Mouse (Mus musculus) embryonic facial prominence, embryonic 10.5 days (tissue): ENCODE data around the gene Nfib. TPM values are rescaled to one million over a fixed set of nuclear protein-coding genes. Genes with fewer than 3 reads are reported as not detected.

Source experiments
- DNase-seq: peaks from one replicate; pipeline ENCODE4 v3.0.0-alpha.2; 2017; ENCODE audit warnings: low spot score
- H3K27ac ChIP-seq: fragments of 300-500 bp; sonication (generic); replicated peaks from 2 replicates; pipeline ENCODE4 v1.5.1; 2016; ENCODE audit warnings: mild to moderate bottlenecking
- H3K27me3 ChIP-seq: fragments of 300-500 bp; sonication (generic); replicated peaks from 2 replicates; pipeline ENCODE4 v1.6.1; 2016; ENCODE audit warnings: low read depth, mild to moderate bottlenecking; ENCODE audit not compliant: poor library complexity, severe bottlenecking
- H3K36me3 ChIP-seq: fragments of 300-500 bp; sonication (generic); replicated peaks from 2 replicates; pipeline ENCODE4 v1.6.1; 2016; ENCODE audit warnings: mild to moderate bottlenecking, moderate library complexity
- H3K4me1 ChIP-seq: fragments of 300-500 bp; sonication (generic); 2 replicates; pipeline ENCODE4 v1.6.1; 2016
- H3K4me3 ChIP-seq: fragments of 300-500 bp; sonication (generic); 2 replicates; pipeline ENCODE4 v1.5.1; 2016; ENCODE audit warnings: mild to moderate bottlenecking, moderate library complexity
- H3K9me3 ChIP-seq: fragments of 300-500 bp; sonication (generic); 2 replicates; pipeline ENCODE4 v1.6.1; 2016; ENCODE audit warnings: mild to moderate bottlenecking
- WGBS: fragments of 180-500 bp; shearing (Covaris S2); methylation state at CpG from one replicate; pipeline ENCODE4 v1.1.7; 2016; 5-methylcytosine and 5-hydroxymethylcytosine counted together
- polyA plus RNA-seq: library from polyadenylated mRNA; unstranded; fragments of >200 nt; fragmentation: Nextera tagmentation; extraction: Ambion mirVana; gene quantifications from 2 replicates; pipeline ENCODE4 v1.2.1, GENCODE M21; 2016

Nfib gene
- polyA plus RNA-seq, 1 experiment from 2014 or later = 26.7 TPM

- Histone ChIP-seq H3K4me1 (peaks cover 22% of the 10 kb centered on the region), H3K9me3 (no peaks in the 10 kb centered on the region), H3K27ac (no peak overlapping the region), H3K27me3 (no peaks in the 10 kb centered on the region), H3K4me3 (no peak overlapping the region), H3K36me3 (no peaks in the 10 kb centered on the region)
- 82% methylated on average over 10 of the region's 10 CpGs for WGBS
- DNase-seq = no peak
Observed at GRCm38 (mm10) chr4:82593681-82594666, 111.6 kb downstream of the Nfib start.

DNA sequence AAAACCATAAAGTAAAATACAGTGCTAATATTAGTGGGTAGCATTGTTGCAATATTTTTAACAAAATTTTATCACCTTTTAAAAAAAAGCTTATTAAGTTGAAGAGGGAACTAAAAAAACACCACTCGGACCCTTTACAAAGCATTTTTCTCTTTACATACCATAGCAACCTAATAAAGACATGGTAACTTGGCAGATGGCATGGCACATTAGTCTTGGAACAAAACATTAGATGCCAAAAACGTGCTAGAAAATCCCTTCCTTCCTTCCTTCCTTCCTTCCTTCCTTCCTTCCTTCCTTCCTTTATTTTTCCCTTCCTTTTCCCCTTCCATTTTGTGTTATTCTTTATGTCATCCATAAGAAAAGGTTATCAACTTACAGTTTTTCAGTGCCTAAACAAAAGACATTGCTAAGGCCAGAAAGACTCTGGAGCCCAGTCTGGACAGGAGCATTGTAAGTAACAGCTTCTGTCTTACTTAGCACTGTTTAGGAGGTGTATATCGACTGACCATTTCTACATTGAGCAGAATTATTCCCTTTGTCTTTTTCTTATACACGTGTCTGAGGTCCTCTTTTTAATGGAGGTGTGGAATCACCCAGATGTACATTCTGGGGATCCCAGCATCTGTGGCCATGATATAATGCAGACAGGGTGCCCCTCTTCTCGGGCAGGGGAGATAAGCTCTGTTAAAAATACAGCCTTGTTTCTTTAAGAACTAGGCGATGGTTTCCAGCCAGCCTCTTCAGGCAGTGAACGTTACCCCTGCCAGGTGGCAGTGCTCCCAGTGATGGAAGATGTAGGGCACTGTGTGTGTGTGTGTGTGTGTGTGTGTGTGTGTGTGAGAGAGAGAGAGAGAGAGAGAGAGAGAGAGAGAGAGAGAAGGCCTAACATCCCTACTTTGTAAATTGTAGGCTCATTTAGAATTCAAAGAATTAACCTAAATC is 113.2 kb downstream of the Nfib start:
- H3K27me3 ChIP-seq = no peaks in the 10 kb centered on the region
- H3K36me3 ChIP-seq = no peaks in the 10 kb centered on the region
- no peaks in the 10 kb centered on the region for H3K9me3 ChIP-seq
- no peak overlapping the region for H3K4me3 ChIP-seq
- DNase-seq = no peak
- 63% methylated on average over 7 of the region's 7 CpGs for WGBS
- peaks cover 12% of the 10 kb centered on the region for H3K4me1 ChIP-seq
- H3K27ac ChIP-seq = no peak overlapping the region

DNA sequence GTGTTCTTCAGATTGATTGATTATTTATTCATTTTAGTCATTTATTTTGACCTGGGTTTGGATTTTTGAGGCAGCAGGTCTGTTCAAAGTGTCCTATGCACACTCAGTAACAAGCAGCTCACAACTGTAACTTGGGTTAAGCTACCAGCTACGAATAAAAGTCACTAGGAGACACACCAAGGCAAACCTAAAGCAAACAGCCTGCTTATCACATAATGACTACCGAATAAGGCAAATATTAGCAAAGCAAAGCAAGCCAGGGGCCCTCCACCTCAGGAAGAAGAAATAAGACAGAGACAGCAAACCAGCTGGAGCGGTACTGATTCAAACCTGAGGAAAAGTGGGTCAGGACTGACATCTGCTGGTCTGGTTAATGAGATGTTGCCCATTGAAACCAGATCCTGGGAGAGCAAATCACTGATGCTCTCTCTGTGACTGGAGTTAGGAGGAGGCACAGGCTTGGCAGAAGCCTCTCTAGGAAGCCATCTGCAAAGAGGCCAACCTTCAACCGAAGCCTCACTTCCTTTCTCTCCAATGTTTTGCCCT is 116.1 kb downstream of the Nfib start:
- peak; percentile 43 for DNase-seq
- H3K27me3 ChIP-seq = no peaks in the 10 kb centered on the region
- WGBS = 31% methylated on average over 4 of the region's 4 CpGs
- H3K36me3 ChIP-seq = no peaks in the 10 kb centered on the region
- no peaks in the 10 kb centered on the region for H3K9me3 ChIP-seq
- no peak overlapping the region for H3K4me3 ChIP-seq
- no peak overlapping the region for H3K27ac ChIP-seq
- peaks cover 14% of the 10 kb centered on the region for H3K4me1 ChIP-seq

DNA sequence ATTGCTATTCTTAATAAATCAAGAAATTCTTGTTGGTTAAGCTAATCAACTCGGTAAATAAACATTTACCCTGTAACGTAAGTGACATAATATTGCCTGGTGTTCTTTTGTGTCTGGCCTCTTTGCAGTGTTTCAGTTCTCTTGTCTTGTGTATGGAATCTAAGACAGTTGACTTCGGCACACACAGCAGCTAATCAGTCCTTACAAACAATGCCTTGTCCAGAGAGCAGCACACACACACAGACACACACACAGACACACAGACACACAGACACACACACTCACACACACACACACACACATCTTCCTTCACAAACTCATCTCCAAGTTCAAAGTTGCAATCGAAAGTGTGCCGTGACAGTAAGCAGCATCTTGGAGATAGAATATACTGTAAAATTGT is 116.8 kb downstream of the Nfib start:
- Histone ChIP-seq H3K4me3 (no peak overlapping the region), H3K27me3 (no peaks in the 10 kb centered on the region), H3K9me3 (no peaks in the 10 kb centered on the region), H3K27ac (no peak overlapping the region), H3K36me3 (no peaks in the 10 kb centered on the region), H3K4me1 (peaks cover 13% of the 10 kb centered on the region)
- no peak for DNase-seq
- 79% methylated on average over 5 of the region's 5 CpGs for WGBS

- no peak for DNase-seq
Observed at GRCm38 (mm10) chr4:82587146-82587870, 118.2 kb downstream of the Nfib start.

GRCm38 (mm10) chr4:82586637-82587036 is 118.9 kb downstream of the Nfib start:
- Histone ChIP-seq H3K27ac (no peak overlapping the region), H3K27me3 (no peaks in the 10 kb centered on the region), H3K9me3 (no peaks in the 10 kb centered on the region), H3K4me1 (peaks cover 10% of the 10 kb centered on the region), H3K4me3 (no peak overlapping the region), H3K36me3 (no peaks in the 10 kb centered on the region)
- no peak for DNase-seq
- 91% methylated on average over 5 of the region's 5 CpGs for WGBS

More at GRCm38 (mm10) chr4:82587146-82587870, 118.2 kb downstream of the Nfib start:
- no peaks in the 10 kb centered on the region for H3K9me3 ChIP-seq
- peaks cover 10% of the 10 kb centered on the region for H3K4me1 ChIP-seq
- no peak overlapping the region for H3K27ac ChIP-seq
- WGBS = 82% methylated on average over 16 of the region's 16 CpGs
- no peak overlapping the region for H3K4me3 ChIP-seq
- H3K27me3 ChIP-seq = no peaks in the 10 kb centered on the region
- H3K36me3 ChIP-seq = no peaks in the 10 kb centered on the region

DNA sequence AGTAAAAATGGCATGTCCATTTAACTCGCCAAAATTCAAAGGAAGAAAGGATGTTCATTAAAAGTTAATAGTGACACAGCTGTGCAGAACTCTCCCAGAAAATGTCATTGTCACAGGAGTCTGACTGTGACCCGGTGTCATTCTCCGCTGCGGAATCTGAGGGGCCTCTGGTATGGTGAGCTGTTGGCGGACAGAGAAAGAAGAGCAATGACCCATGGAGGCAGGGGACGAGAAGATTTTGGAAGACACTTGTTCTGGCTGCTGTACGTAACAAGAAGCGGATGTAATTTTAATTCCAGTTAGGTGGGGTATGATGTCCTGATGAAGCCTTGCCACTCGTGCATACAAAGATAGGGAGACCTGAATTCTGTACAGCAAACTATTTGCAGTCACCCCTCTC is 120.0 kb downstream of the Nfib start:
- Histone ChIP-seq H3K4me1 (peaks cover 10% of the 10 kb centered on the region), H3K27ac (no peak overlapping the region), H3K27me3 (no peaks in the 10 kb centered on the region), H3K36me3 (no peaks in the 10 kb centered on the region), H3K4me3 (no peak overlapping the region), H3K9me3 (no peaks in the 10 kb centered on the region)
- no peak for DNase-seq
- WGBS = 73% methylated on average over 9 of the region's 9 CpGs

- no peaks in the 10 kb centered on the region for H3K36me3 ChIP-seq
- 83% methylated on average over 5 of the region's 5 CpGs for WGBS
- H3K4me3 ChIP-seq = no peak overlapping the region
- DNase-seq = no peak
- peaks cover 10% of the 10 kb centered on the region for H3K4me1 ChIP-seq
- no peak overlapping the region for H3K27ac ChIP-seq
- no peaks in the 10 kb centered on the region for H3K27me3 ChIP-seq
- H3K9me3 ChIP-seq = no peaks in the 10 kb centered on the region
Observed at GRCm38 (mm10) chr4:82585056-82585455, 120.5 kb downstream of the Nfib start.

DNA sequence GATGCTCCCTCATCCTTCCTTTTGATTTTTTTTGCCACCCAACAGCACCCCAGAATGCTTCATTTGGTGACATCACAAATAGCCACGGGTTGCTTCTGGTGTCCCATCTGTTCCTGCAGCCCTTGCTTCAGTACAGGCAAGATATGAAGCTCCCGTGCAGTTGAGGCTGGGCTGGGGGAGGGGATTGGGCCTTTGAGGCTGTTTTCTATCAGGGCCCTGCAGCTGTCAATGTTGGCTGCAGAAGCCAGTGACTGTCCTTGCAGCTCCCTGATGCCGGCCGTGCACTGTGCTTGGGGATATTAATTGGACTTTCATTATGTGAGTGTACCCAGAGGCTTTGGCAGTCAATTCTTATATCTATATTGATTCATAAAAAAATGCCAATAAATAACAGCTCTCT is 121.0 kb downstream of the Nfib start:
- H3K27me3 ChIP-seq = no peaks in the 10 kb centered on the region
- no peak overlapping the region for H3K27ac ChIP-seq
- no peaks in the 10 kb centered on the region for H3K9me3 ChIP-seq
- 52% methylated on average over 4 of the region's 4 CpGs for WGBS
- no peaks in the 10 kb centered on the region for H3K36me3 ChIP-seq
- H3K4me1 ChIP-seq = peaks cover 7% of the 10 kb centered on the region
- H3K4me3 ChIP-seq = no peak overlapping the region
- peak; percentile 28 for DNase-seq

- Histone ChIP-seq H3K4me1 (no peaks in the 10 kb centered on the region), H3K9me3 (no peaks in the 10 kb centered on the region), H3K27ac (no peak overlapping the region), H3K27me3 (no peaks in the 10 kb centered on the region), H3K4me3 (no peak overlapping the region), H3K36me3 (no peaks in the 10 kb centered on the region)
- no peak for DNase-seq
- 76% methylated on average over 7 of the region's 7 CpGs for WGBS
Observed at GRCm38 (mm10) chr4:82573291-82573605, 132.3 kb downstream of the Nfib start.

GRCm38 (mm10) chr4:82572410-82573290 is 132.9 kb downstream of the Nfib start:
- Histone ChIP-seq H3K9me3 (no peaks in the 10 kb centered on the region), H3K4me3 (no peak overlapping the region), H3K27ac (no peak overlapping the region), H3K36me3 (no peaks in the 10 kb centered on the region), H3K4me1 (no peaks in the 10 kb centered on the region), H3K27me3 (no peaks in the 10 kb centered on the region)
- no peak for DNase-seq
- WGBS = 77% methylated on average over 13 of the region's 13 CpGs
